Mouse (Mus musculus): ENCODE measurements at regions not wholly inside any gene's neighbourhood (a gene's known extent, or its start where the extent isn't known, plus 50 kb on each side); places are given as distances from the start of the nearest gene placed in this dataset.

GRCm38 (mm10) chr13:112144393-112145348 is 143.6 kb upstream of the Ankrd55 start:
- H3K36me3 ChIP-seq, result no peaks in the 10 kb centered on the region
- no peaks in the 10 kb centered on the region for H3K9me3 ChIP-seq
- no peak overlapping the region for H3K4me3 ChIP-seq
- H3K9ac ChIP-seq, result no peak overlapping the region
- 71% methylated on average over 7 of the region's 7 CpGs for WGBS
- H3K4me2 ChIP-seq, result no peak overlapping the region
- ATAC-seq (ENCODE audit: low read depth), result no peak
- H3K27ac ChIP-seq (replicated peaks), result no peak overlapping the region
- H3K27me3 ChIP-seq, result no peaks in the 10 kb centered on the region
- H3K4me1 ChIP-seq (replicated peaks), result 0 out of 2 replicates have a peak, but pooled peaks cover 5% of the 10 kb centered on the region

- WGBS, result 22% methylated on average over 27 of the region's 27 CpGs
Measured at GRCm38 (mm10) chr13:112152614-112153550, 135.4 kb upstream of the Ankrd55 start.

GRCm38 (mm10) chr13:112153681-112154127 is 134.5 kb upstream of the Ankrd55 start:
- no peak overlapping the region for H3K4me3 ChIP-seq
- H3K27me3 ChIP-seq, result no peaks in the 10 kb centered on the region
- H3K4me2 ChIP-seq, result peak overlapping the region; percentile 45; the same call in 1 of the 2 replicates
- H3K4me1 ChIP-seq (replicated peaks), result peaks cover 19% of the 10 kb centered on the region
- H3K36me3 ChIP-seq, result no peaks in the 10 kb centered on the region
- H3K9ac ChIP-seq, result no peak overlapping the region
- H3K27ac ChIP-seq (replicated peaks), result peak overlapping the region; percentile 46
- peak; percentile 58 for ATAC-seq (ENCODE audit: low read depth)
- no peaks in the 10 kb centered on the region for H3K9me3 ChIP-seq
- WGBS, result 43% methylated on average over 4 of the region's 4 CpGs

More at GRCm38 (mm10) chr13:112152614-112153550, 135.4 kb upstream of the Ankrd55 start:
- Histone ChIP-seq H3K9ac (0 out of 2 replicates have a peak overlapping the region, but pooled peaks have one; percentile 41), H3K27me3 (no peaks in the 10 kb centered on the region), H3K4me1 (replicated peaks) (peaks cover 19% of the 10 kb centered on the region), H3K9me3 (no peaks in the 10 kb centered on the region), H3K4me2 (peak overlapping the region; percentile 45), H3K4me3 (no peak overlapping the region), H3K36me3 (no peaks in the 10 kb centered on the region), H3K27ac (replicated peaks) (peak overlapping the region; percentile 46)
- ATAC-seq (ENCODE audit: low read depth), result peak; percentile 62

- Histone ChIP-seq H3K36me3 (no peaks in the 10 kb centered on the region), H3K27ac (replicated peaks) (no peak overlapping the region; the same call in 1 of the 2 replicates), H3K9me3 (no peaks in the 10 kb centered on the region), H3K4me1 (replicated peaks) (0 out of 2 replicates have a peak, but pooled peaks cover 10% of the 10 kb centered on the region), H3K4me2 (no peak overlapping the region), H3K27me3 (no peaks in the 10 kb centered on the region), H3K9ac (no peak overlapping the region), H3K4me3 (no peak overlapping the region)
- ATAC-seq (ENCODE audit: low read depth), result no peak
- WGBS, result 71% methylated on average over 9 of the region's 9 CpGs
Measured at GRCm38 (mm10) chr13:112159430-112160172, 128.7 kb upstream of the Ankrd55 start.

GRCm38 (mm10) chr13:112160173-112160641 is 128.0 kb upstream of the Ankrd55 start:
- no peaks in the 10 kb centered on the region for H3K9me3 ChIP-seq
- H3K9ac ChIP-seq, result no peak overlapping the region
- no peak overlapping the region for H3K4me3 ChIP-seq
- peak; percentile 53; the same call in 1 of the 2 replicates for ATAC-seq (ENCODE audit: low read depth)
- H3K27me3 ChIP-seq, result no peaks in the 10 kb centered on the region
- H3K27ac ChIP-seq (replicated peaks), result no peak overlapping the region; the same call in 1 of the 2 replicates
- 59% methylated on average over 2 of the region's 2 CpGs for WGBS
- H3K4me1 ChIP-seq (replicated peaks), result 0 out of 2 replicates have a peak, but pooled peaks cover 10% of the 10 kb centered on the region
- no peaks in the 10 kb centered on the region for H3K36me3 ChIP-seq
- no peak overlapping the region for H3K4me2 ChIP-seq

GRCm38 (mm10) chr13:112160726-112161125 is 127.5 kb upstream of the Ankrd55 start:
- Histone ChIP-seq H3K27ac (replicated peaks) (no peak overlapping the region), H3K9me3 (no peaks in the 10 kb centered on the region), H3K27me3 (no peaks in the 10 kb centered on the region), H3K9ac (no peak overlapping the region), H3K36me3 (no peaks in the 10 kb centered on the region), H3K4me2 (no peak overlapping the region), H3K4me3 (no peak overlapping the region), H3K4me1 (replicated peaks) (peaks cover 13% of the 10 kb centered on the region)
- WGBS, result 86% methylated on average over 2 of the region's 2 CpGs
- ATAC-seq (ENCODE audit: low read depth), result no peak

GRCm38 (mm10) chr13:112161886-112162285 is 126.4 kb upstream of the Ankrd55 start:
- no peak overlapping the region for H3K9ac ChIP-seq

GRCm38 (mm10) chr13:112165921-112166320 is 122.3 kb upstream of the Ankrd55 start:
- H3K27me3 ChIP-seq, result no peaks in the 10 kb centered on the region; the same call in 1 of the 2 replicates
- 33% methylated on average over 2 of the region's 2 CpGs for WGBS
- H3K9me3 ChIP-seq, result no peaks in the 10 kb centered on the region
- peak; percentile 67 for ATAC-seq (ENCODE audit: low read depth)
- peaks cover 28% of the 10 kb centered on the region for H3K4me1 ChIP-seq (replicated peaks)
- H3K36me3 ChIP-seq, result no peaks in the 10 kb centered on the region
- peak overlapping the region; percentile 30 for H3K4me2 ChIP-seq
- peak overlapping the region; percentile 52 for H3K27ac ChIP-seq (replicated peaks)
- no peak overlapping the region for H3K9ac ChIP-seq
- H3K4me3 ChIP-seq, result no peak overlapping the region

More at GRCm38 (mm10) chr13:112161886-112162285, 126.4 kb upstream of the Ankrd55 start:
- no peaks in the 10 kb centered on the region for H3K27me3 ChIP-seq
- WGBS, result 81% methylated on average over 2 of the region's 2 CpGs
- H3K36me3 ChIP-seq, result no peaks in the 10 kb centered on the region
- no peak for ATAC-seq (ENCODE audit: low read depth)
- no peak overlapping the region for H3K4me3 ChIP-seq
- no peak overlapping the region for H3K4me2 ChIP-seq
- H3K9me3 ChIP-seq, result no peaks in the 10 kb centered on the region
- H3K27ac ChIP-seq (replicated peaks), result no peak overlapping the region
- peaks cover 25% of the 10 kb centered on the region for H3K4me1 ChIP-seq (replicated peaks)

- H3K27me3 ChIP-seq, result no peaks in the 10 kb centered on the region; the same call in 1 of the 2 replicates
- peaks cover 28% of the 10 kb centered on the region for H3K4me1 ChIP-seq (replicated peaks)
- peak overlapping the region; percentile 52 for H3K27ac ChIP-seq (replicated peaks)
- H3K9ac ChIP-seq, result no peak overlapping the region
- peak overlapping the region; percentile 30 for H3K4me2 ChIP-seq
- no peaks in the 10 kb centered on the region for H3K36me3 ChIP-seq
- 27% methylated on average over 10 of the region's 10 CpGs for WGBS
- peak; percentile 80 for ATAC-seq (ENCODE audit: low read depth)
- H3K9me3 ChIP-seq, result no peaks in the 10 kb centered on the region
- no peak overlapping the region for H3K4me3 ChIP-seq
Measured at GRCm38 (mm10) chr13:112166338-112166802, 121.9 kb upstream of the Ankrd55 start.

- H3K9me3 ChIP-seq, result no peaks in the 10 kb centered on the region
- H3K4me1 ChIP-seq (replicated peaks), result peaks cover 23% of the 10 kb centered on the region
- H3K27ac ChIP-seq (replicated peaks), result no peak overlapping the region
- no peaks in the 10 kb centered on the region for H3K36me3 ChIP-seq
- no peaks in the 10 kb centered on the region; the same call in 1 of the 2 replicates for H3K27me3 ChIP-seq
- no peak overlapping the region for H3K9ac ChIP-seq
- no peak overlapping the region for H3K4me2 ChIP-seq
- 89% methylated on average over 3 of the region's 3 CpGs for WGBS
- no peak for ATAC-seq (ENCODE audit: low read depth)
- H3K4me3 ChIP-seq, result no peak overlapping the region
Measured at GRCm38 (mm10) chr13:112168468-112168867, 119.8 kb upstream of the Ankrd55 start.

GRCm38 (mm10) chr13:112170872-112171271 is 117.4 kb upstream of the Ankrd55 start:
- Histone ChIP-seq H3K9me3 (no peaks in the 10 kb centered on the region), H3K4me2 (no peak overlapping the region), H3K27ac (replicated peaks) (no peak overlapping the region), H3K4me1 (replicated peaks) (peaks cover 19% of the 10 kb centered on the region), H3K4me3 (no peak overlapping the region), H3K9ac (no peak overlapping the region), H3K27me3 (no peaks in the 10 kb centered on the region; the same call in 1 of the 2 replicates), H3K36me3 (no peaks in the 10 kb centered on the region)
- ATAC-seq (ENCODE audit: low read depth), result no peak
- 94% methylated on average over 3 of the region's 3 CpGs for WGBS

All from neural tube, embryonic 13.5 days (tissue).